Mouse (Mus musculus) layer of hippocampus, adult 18-20 months (tissue): ENCODE measurements around the gene Reep3. TPM values are rescaled to one million over a fixed set of nuclear protein-coding genes. Genes with fewer than 3 reads are reported as not detected.
A peak's percentile ranks its signal among the peaks of the same experiment; 100 is the strongest.

Experiments
- DNase-seq, 2 experiments: peaks; one replicate each; pipeline ENCODE4 v3.0.0; 2022; ENCODE audit warnings: low spot score in 2 of 2
- total RNA-seq, 2 experiments: library from RNA; stranded (reverse); gene quantifications; 2 replicates each; pipeline ENCODE4 v1.2.3; 2021

The Reep3 gene
- total RNA-seq, 2 experiments from 2014 or later = 18.0 to 20.6 TPM

DNA sequence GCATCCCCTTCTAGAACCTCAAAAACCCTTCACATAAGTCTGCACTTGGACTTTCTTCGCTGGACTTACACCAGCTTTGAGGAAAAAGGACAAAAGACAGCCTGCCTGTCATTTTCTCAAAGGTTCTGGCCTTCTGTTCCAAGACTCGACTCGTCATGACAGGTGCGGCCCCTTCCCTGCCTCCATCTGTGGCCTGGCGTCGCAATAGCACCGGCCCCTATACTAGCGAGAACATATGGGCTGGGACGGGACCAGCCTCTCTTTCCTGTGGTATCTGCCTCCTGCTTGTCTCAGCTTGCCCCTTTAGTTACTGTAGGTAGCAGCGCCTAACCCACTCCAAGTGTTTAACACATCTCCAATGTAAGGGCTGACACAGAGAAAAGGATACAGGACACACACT lies 11.6 kb downstream of the Reep3 start:
- no peak for DNase-seq

DNA sequence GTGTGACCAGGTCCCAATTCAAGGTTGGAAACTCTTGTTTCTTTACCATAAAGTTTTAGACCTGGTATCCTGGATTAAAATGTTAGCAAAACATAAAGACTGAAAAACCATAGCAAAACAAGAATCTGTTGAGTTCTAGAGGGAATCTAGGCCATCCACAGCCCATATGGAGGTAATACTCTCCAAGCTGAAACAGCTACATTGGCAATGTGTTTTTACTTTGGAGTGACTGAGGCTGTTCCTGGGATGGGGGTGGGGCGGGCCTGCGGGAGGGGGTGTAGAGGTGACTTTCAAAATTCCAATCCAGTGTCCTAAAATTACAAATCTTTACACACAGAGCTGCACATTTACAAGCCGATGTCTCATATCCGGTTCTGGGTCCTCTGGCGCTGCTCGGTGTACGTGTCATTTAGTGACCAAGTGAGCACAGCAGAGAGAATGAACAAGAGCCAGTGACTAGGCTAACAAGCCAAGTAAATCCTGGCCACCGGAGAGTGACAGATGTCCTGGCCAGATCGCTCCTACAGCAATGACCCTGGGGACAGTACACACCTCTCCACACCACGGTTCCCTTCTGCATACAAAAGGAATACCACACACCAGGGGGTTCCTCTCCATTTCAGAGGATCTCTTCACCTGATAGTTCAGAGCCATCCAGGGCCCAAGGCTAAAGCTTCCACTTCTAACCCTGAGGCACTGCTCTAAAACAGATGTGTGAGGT lies 13.1 kb downstream of the Reep3 start:
- DNase-seq = no peak

DNA sequence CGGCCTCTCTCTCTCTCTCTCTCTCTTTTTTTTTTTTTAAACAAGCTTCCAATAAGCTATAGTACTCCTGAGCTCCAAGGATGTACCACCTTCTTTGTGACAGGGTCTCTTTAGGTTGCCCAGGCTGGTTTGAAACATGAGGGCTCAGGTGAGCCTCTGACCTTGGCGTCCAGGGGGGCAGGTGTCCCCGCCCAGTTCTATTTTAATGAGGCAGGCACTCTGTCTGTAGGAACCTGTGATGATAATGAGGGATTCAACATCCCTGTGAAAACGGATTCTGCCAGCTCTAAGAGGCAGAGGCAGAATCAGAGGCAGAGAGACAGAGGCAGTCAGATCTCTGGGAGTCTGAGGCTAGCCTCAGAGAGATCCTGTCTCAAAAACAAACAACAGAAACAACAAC lies 14.2 kb downstream of the Reep3 start:
- DNase-seq = no peak

GRCm38 (mm10) chr10:67081206-67082007 lies 15.3 kb downstream of the Reep3 start:
- no peak for DNase-seq

DNA sequence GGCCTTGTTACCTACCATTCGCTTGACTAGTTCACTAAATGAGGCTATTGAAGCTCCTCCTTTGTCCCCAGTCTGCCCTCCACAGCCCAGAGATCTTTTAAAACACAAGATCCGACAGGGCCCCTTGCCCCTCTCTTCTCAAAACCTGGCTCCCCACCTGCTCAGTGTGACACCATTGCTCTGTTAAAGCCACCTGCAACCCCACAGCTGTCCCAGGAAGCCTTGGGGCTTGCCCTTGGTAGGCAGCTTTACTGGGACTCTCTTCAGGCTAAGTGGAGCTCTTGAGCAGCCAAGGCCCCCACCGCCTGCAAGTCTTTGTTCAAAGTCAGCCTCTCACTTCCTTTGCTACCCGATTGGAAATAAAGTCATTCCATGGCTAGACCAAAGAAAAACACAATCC lies 17.7 kb downstream of the Reep3 start:
- no peak for DNase-seq

GRCm38 (mm10) chr10:67075931-67076878 lies 20.5 kb downstream of the Reep3 start:
- DNase-seq = peak; percentile 40 to 76

DNA sequence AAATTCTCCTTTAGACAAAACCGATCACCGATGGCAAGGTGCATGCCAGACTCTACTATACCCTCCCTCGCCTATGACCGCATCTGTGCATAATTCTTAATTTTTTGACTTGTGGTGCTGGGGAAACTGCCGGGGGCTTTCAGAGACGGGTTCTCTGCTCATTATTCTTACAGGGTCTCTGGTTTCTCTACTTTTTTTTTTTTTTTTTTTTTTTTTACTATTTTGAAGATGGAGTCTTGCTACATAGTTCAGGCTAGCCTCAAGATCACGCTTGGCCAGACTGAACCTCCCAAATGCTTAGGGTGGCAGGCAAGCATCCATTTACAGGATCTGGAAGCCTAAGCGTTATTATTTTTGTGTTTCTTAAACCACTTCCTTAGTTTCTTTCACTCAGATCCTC lies 23.2 kb downstream of the Reep3 start:
- no peak for DNase-seq

DNA sequence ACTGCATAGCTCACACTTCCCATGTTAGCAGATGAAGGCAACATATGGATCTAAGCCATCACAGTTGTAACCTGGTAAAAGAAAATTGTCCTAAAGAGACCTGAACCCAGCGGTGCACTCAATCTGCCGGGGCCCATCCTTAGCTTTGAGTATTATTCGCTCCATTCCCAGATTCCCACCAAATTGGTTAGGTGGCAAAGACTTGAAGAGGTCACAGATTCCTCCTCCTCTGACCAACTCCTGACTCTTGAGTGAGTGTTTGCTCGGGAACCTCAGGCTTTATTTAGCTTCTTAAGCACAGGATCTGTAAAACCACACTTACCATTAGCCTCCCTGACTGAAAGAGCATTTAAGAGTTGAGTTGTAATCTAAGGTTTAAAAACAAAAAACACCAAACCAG lies 24.1 kb downstream of the Reep3 start:
- no peak for DNase-seq

DNA sequence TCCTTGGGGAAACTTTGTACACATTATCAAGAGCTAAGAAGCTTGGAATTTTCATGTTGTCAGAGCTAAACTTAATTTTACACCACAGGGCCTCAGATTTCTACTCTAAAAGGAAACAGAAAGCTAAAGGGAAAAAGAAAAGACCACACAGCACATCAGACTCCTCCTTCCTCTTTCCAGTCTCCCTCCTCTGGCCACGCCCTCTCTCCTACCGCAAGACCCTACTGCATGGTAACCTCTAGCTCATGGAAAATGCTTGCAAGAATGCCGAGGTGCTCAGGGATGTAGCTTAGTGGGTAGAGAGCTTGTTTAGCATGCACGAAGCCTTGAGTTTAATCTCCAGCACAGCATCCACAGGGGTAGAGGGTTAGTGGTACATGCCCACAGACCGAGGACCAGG lies 24.9 kb downstream of the Reep3 start:
- no peak for DNase-seq

- no peak for DNase-seq
These were observed 25.4 kb downstream of the Reep3 start for GRCm38 (mm10) chr10:67071389-67071788.

- no peak for DNase-seq
These were observed 27.7 kb downstream of the Reep3 start for GRCm38 (mm10) chr10:67069013-67069412.

DNA sequence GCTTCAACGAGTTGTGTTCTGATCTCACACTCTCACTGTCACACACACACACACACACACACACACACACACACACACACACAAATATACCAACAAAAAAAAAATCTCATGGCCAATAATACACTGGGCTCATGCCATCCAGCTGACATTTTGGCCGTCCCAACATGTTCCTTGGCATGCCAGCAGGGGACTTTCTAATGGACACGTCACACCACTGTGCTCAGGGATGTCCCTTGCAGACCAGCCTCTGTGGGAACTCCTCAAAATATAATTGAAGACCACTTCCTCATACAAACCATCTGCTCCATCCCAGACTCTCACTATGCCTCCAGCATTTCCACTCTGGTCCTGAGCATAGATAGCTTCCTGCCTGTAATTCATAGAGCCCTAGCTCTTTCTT lies 30.3 kb downstream of the Reep3 start:
- no peak for DNase-seq

GRCm38 (mm10) chr10:67065927-67066326 lies 30.8 kb downstream of the Reep3 start:
- DNase-seq = no peak

DNA sequence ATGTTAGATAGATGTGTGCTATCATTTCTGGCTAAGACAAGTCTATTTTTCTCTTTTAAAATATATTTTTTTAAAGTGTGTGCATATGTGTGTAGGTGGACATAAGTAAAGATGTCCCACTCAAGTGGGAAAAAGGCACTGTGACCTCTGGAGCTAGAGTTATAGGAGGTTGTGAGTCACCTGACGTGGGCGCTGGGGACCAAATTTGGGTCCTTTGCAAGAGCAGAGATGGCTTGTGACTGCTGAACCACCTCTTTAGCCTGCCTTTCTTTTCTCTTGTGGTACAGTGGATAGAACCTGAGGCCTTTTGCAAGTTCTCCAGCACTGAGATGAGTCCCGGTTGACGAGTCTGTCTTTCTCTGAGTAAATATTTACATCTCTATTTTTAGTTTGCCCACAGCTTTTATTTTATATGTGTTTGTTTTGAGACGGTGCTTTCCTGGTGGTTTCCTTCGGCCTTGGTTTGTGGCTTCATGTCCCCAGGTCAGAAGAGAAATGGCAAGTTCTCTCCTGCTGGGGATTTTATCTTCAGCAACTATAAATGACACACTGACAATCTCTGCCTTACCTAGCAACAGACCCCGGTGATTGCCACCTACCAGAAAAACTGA lies 31.4 kb downstream of the Reep3 start:
- DNase-seq = no peak

GRCm38 (mm10) chr10:67061823-67062222 lies 34.9 kb downstream of the Reep3 start:
- no peak for DNase-seq

DNA sequence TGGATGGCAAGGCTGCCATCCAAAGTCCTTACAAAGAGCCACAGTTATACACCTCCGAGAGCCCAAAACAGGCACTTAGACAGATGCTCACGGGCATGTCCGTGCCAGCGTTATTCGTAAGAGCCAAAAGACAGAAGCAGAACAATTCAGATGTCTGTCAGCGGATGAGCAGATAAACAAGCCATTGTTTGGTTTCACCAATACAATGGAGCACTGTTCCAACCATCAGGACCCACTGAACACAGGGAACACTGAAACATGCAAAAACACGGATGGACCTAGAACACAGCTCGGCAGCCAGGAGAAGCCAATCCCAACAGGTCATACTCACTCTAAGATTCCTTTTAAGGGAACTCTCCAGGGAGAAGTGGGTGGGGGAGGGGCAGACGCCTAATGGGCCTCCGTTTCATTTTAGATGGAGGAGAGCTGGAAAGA lies 35.4 kb downstream of the Reep3 start:
- peak; percentile 28 to 67 for DNase-seq

DNA sequence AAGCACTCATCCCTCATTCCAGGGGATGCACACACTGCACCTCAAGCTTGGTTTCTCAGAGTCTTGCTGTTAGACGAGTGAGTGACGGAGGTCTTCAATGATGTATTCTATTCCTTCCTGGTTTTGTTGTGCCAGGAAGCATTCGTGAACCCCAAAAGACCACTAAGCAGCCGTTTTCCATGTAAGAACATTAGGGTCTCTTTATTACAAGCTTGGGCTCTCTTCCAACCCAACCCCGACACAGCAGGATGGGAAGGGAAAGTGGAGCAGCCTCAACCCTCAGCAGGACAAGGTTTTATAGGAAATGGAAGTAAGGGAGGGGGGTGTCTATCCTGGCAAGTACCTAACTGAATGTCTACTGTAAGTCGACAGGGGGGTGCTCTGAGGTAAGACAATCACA lies 38.0 kb downstream of the Reep3 start:
- DNase-seq = no peak

DNA sequence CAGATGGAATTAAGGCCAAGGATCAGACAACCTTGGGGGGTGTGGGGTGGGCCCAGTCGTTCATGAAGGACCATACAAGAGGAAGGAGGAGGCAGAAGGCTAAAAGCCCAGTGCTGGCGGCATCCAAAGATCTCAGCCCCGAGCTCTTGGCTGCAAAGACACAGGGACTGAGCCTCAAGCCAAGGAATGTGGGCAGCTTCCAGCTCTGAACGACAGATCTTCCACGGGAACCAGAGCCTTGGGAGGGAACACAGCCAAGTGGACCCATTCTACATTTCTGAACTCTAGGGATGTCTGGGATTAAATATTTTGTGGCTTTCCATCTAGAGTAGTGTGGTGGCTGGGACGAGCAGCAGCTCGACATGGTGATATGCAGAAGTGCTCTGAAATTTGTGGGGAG lies 38.4 kb downstream of the Reep3 start:
- DNase-seq = peak; percentile 21 to 56

DNA sequence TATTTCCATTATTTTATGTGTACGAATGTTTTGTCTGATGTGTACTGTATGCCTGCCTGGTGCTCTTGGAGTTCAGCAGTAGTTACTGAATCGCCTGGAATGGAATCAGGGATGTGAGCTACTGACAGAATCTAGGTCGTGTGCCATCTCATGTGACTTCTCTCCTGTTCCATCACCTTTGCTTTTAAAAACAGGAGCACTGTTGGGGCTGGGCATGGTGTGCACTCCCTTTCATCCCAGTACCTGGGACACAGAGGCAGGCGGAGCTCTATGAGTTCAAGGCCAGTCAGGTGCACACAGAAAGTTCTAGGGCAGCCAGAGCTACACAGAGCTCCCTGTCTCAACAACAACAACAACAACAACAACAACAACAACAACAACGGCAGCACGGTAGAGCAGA lies 39.0 kb downstream of the Reep3 start:
- DNase-seq = no peak

DNA sequence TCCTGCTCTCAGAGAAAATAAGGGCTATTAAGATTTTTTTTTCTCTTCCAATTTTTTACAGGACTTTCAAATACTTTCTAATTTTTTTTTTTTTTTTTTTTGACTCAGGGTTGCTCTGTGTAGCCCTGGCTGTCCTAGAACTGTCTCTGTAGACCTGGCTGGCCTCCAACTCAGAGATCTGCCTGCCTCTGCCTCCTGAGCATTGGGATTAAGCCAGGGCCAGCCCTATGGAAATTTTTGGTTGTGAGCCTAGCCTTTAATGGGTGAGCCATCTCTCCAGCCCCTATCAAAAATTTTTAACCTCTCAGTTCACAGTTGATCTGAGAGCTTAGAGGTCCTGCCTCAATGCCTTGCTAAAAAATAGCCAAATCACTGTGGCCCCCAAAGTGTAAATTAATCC lies 39.5 kb downstream of the Reep3 start:
- DNase-seq = no peak
